Mouse (Mus musculus): Measurements from ENCODE around the gene Ddx21. TPM values are rescaled to one million over a fixed set of nuclear protein-coding genes. Genes with fewer than 3 reads are reported as not detected.

Gene Ddx21
- 30.8 TPM for polyA plus RNA-seq (2014; fragmentation: Illumina TruSeq; extraction: RNeasy Lipid Tissue Mini Kit (QIAGEN cat#74804); ENCODE audit: low read depth, low replicate concordance)

DNA sequence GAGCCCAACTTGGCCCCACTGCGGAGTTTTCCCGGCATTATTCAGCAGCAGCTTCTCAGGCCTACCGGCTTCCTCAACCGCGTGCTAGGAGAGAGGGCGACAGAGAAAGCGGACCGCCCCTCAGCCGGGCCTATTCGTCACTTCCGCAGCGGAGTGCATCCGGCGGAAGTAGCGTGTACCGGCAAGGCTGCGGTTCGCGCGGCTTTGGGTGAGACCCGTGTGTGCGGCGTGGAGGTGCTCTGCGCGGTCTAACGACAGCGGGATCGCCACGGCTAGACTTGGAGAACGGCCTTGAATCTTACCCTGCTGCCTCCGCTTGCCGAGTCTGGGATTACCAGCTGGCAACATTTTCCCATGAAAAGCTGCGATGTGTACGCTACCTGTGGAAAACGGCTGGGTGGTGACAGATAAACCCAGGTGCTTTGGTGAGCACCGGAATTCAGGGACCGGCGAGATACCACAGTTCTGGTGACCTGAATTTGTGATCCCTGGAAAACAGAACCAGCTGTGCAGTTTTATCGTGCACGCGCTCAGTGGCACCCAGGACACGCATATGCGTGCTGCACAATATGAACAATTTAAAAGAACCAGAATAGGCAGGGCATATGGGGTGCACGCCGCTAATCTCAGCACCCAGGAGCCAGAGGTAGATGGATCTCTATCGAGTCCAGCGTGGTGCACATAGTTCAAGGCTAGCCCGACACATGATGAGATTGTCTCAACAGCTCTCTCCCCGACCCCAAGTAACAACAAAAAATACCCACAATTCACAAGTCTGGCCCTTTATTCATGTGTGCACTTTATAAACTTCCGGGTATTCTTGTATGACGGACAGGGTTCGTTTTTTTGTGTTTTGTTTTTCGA is at the start of gene Ddx21:
TSS of gene Ddx21 (minus strand) at position 105 of the 864 bp plus-strand sequence.

DNA sequence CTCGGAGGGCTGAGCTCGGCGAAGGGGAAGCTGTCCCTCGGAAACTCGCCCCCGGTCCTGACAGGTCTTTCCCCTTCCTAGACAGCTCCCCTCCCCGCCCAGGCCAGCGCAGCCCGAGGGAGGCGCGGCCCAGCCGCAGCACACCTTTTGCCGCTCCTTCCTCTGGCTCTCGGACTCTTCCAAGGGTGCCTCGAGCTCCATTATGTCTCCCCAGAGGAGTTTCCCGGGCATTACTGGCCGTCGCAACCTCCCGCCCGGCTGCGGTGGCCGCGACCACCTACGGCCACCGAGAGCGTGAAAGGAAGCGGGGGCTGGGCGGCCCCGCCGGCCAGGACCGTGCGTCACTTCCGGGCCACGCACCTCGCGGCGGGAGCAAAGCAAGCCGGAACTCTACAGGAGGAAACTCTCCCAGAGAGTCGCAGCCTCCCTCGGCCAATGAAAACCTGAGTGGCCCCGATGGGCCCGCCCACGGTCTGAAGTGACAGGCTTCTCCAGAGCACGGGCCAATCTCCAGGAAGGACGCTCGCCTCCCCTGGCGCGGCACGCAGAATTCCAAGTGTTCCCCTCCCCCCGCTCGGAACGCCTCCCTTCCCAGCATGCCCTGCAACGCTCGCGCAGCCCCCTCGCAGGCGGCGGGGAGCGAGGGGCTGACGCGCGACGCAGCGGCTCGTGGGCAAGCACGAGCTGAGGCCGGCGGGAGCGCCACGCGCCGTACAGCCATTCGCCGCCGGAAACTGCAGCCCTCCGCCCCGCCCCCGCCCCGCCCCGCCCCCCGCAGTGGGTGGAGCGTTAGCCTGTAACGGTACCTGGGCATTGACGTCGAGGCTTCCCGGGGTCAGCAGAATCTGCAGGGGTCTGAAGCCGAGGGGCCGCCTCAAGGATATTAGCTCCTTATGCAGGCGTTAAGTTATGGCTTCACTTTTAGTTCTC is 49.1 kb upstream of the Ddx21 start, which contains the start of gene Ddx50:
TSS of gene Ddx50 (minus strand) at position 338 of the 930 bp plus-strand sequence.

DNA sequence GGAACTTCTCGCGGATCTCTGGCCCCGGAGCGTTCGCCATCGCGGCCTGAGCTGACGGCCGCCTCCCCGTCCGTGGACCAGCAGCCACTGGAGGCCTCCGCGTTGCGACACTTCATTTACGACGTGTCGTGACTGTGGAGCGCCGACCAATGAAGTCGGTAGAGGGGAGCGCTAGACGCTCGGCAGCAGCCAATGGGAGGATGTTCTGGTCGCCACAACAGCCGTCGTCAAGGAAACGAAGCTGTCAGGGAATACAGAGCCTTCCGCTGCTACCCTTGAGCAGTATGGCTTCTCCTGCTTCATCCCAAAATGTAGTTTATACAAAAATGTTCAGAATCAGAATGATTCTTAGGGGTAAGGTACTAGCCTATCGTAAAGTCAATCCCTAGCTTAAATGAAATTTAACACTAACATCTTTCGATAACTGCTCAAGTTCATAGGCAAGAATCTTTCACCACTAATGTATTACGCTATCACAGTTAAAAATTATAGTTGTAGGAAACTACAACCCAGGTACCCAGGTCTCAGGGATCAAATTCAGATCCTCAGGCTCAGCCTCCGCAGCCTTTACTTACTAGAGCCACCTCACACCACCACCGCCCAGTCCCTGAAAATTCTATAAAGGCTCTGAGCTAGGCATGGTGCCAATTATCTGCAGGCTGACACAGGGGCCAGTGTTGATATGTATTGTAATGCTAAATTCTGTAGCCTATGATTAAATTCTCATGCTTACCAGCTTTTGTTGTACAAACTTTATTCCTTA is 23.6 kb downstream of the Ddx21 start, which contains the start of gene Kif1bp:
TSS of gene Kif1bp (minus strand) at position 120 of the 763 bp plus-strand sequence.

Other genes starting within 250 kb of the Ddx21 start
- 53.4 TPM for gene Hk1, start 222.4 kb downstream of the Ddx21 start, polyA plus RNA-seq (2014; fragmentation: Illumina TruSeq; extraction: RNeasy Lipid Tissue Mini Kit (QIAGEN cat#74804); ENCODE audit: low read depth, low replicate concordance)
- gene Hkdc1, start 179.8 kb downstream of the Ddx21 start, polyA plus RNA-seq (2014; fragmentation: Illumina TruSeq; extraction: RNeasy Lipid Tissue Mini Kit (QIAGEN cat#74804); ENCODE audit: low read depth, low replicate concordance), result 0.30 TPM
- gene 4930507D05Rik, start 152.8 kb downstream of the Ddx21 start, polyA plus RNA-seq (2014; fragmentation: Illumina TruSeq; extraction: RNeasy Lipid Tissue Mini Kit (QIAGEN cat#74804); ENCODE audit: low read depth, low replicate concordance), result 0.16 TPM
- 18.3 TPM for gene Supv3l1, start 152.5 kb downstream of the Ddx21 start, polyA plus RNA-seq (2014; fragmentation: Illumina TruSeq; extraction: RNeasy Lipid Tissue Mini Kit (QIAGEN cat#74804); ENCODE audit: low read depth, low replicate concordance)
- gene Vps26a, start 115.5 kb downstream of the Ddx21 start, polyA plus RNA-seq (2014; fragmentation: Illumina TruSeq; extraction: RNeasy Lipid Tissue Mini Kit (QIAGEN cat#74804); ENCODE audit: low read depth, low replicate concordance), result 53.9 TPM
- 150 TPM for gene Srgn, start 74.8 kb downstream of the Ddx21 start, polyA plus RNA-seq (2014; fragmentation: Illumina TruSeq; extraction: RNeasy Lipid Tissue Mini Kit (QIAGEN cat#74804); ENCODE audit: low read depth, low replicate concordance)
- 42.3 TPM for gene Kif1bp, start 23.8 kb downstream of the Ddx21 start, polyA plus RNA-seq (2014; fragmentation: Illumina TruSeq; extraction: RNeasy Lipid Tissue Mini Kit (QIAGEN cat#74804); ENCODE audit: low read depth, low replicate concordance)
- 81.3 TPM for gene Ddx50, start 48.9 kb upstream of the Ddx21 start, polyA plus RNA-seq (2014; fragmentation: Illumina TruSeq; extraction: RNeasy Lipid Tissue Mini Kit (QIAGEN cat#74804); ENCODE audit: low read depth, low replicate concordance)
- gene Stox1, start 123.8 kb upstream of the Ddx21 start, polyA plus RNA-seq (2014; fragmentation: Illumina TruSeq; extraction: RNeasy Lipid Tissue Mini Kit (QIAGEN cat#74804); ENCODE audit: low read depth, low replicate concordance), result 1.8 TPM
- gene Ccar1, start 190.0 kb upstream of the Ddx21 start, polyA plus RNA-seq (2014; fragmentation: Illumina TruSeq; extraction: RNeasy Lipid Tissue Mini Kit (QIAGEN cat#74804); ENCODE audit: low read depth, low replicate concordance), result 38.4 TPM